Mouse (Mus musculus) gastrocnemius, adult 8-10 months (tissue): ENCODE measurements around the gene Clcf1. TPM values are rescaled to one million over a fixed set of nuclear protein-coding genes. Genes with fewer than 3 reads are reported as not detected.

Source experiments
- DNase-seq, 2 experiments: peaks; one replicate each; pipeline ENCODE4 v3.0.0; 2022; ENCODE audit warnings: low spot score in 2 of 2
- total RNA-seq, 4 experiments: library from RNA; stranded (reverse); gene quantifications; 2 replicates each; pipeline ENCODE4 v1.2.4; 2022

Gene Clcf1
- total RNA-seq, 4 experiments from 2014 or later: 0.20 to 0.43 (median 0.22) TPM; not detected in 1

DNA sequence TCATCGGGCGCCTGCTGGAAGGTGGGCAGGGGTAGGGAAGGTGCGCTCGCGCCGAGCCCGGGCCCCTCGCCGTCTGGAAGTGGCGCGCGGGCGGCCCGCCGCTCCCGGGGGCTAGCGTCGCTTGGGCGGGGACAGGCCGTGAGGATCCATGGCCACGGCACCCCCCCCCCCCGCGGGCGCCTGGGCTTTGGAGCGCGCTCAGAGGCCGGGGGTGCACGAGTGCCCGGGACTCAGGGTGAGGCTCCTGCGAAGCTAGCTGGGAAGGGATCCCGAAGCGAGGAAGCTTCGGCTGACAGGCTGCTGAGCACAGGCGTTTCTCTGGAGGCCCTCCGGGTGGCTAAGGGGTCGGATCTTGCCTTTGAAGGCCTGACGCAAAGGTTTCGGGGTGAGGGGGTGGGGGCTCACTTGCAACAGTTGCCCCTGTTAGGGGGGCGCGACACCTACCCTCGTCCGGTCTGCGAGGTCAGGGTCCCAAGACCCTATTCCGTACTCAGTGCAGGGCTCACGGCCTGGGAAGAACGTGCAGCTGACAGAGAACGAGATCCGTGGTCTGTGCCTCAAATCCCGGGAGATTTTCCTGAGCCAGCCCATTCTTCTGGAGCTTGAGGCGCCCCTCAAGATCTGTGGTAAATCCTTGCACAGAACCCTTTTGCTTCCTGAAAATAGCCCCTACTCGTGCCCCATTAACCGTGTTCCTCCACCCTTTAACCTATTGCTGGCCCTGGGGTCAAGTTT is 21.6 kb upstream of the Clcf1 start:
- DNase-seq: no peak

- DNase-seq: no peak
Measured at GRCm38 (mm10) chr19:4193129-4193528, 20.9 kb upstream of the Clcf1 start.

GRCm38 (mm10) chr19:4194021-4194724 is 19.9 kb upstream of the Clcf1 start:
- no peak for DNase-seq

- DNase-seq: no peak
Measured at GRCm38 (mm10) chr19:4194776-4195650, 19.0 kb upstream of the Clcf1 start.

DNA sequence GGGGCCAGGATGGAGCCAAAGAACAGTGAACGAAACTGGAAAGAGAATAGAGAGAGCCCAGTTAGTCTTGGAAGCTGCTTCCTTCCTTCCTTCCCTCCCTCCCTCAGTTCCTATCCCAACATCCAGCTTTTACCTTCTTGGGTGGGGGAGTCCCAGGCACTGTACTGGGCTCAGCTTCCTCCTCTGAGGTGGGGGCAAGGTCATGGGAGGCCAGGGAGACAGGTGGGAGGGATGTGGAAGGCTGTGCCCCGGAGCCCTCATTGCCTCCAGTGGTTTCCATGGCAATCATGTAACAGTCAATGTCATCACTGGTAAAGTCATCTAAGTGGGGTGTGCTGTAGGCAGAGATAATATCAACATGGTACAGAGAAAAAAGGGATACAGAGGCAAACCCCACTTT is 18.0 kb upstream of the Clcf1 start:
- DNase-seq: no peak

GRCm38 (mm10) chr19:4196548-4196947 is 17.5 kb upstream of the Clcf1 start:
- no peak for DNase-seq

DNA sequence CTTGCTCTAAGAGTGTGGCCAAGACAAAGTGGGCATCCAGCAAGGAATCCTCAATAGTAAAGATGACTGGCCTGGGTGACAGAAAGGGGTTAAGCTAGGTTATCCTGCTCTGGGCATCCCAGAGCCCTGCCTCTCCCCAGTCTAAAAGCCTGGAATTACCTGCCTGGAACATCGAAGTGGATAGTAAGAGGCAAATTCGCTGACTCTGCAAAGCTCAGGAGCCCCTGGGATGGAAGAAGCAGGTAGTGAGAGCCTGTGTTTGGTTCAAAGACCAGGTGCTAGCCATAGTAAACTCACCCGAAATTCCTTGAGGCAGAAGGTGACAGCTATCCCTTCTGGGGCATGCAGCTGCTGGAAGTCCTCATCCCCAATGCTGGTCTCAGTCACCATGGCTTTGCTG is 16.9 kb upstream of the Clcf1 start:
- DNase-seq: no peak

DNA sequence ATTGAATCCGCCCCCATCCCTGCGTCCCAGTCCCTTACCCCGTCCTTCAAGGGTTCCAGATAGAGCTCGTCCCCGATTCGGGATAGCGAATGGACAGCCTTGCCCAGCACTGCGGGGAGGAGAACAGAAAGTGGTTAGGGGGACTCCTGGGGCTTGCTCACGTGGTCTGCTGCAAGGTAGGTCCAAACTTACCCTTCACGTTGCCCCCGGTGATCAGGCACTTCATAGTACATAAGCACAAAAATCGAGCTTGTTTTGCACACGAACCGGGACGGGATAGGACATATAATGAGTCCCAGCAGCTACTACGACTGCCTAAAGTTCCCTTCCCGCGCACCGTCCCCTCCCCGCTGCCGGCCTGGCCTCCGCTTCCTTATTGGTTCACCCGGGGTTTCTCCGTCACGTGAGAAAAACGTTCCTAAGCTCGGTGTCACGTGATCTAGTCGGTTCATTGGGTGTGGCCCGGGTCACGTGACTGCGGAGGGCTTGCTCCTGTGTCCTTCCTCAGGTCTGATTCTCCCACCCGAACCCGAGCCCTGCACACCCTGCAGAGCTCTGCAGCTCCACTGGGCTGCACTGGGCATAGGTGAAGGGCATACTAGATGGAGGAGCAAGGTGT is 12.6 kb upstream of the Clcf1 start, which contains the start of gene Rad9a:
Gene Rad9a, minus strand, starts transcription at position 372 of the 619 bp plus-strand sequence.
- DNase-seq: peak; percentile 95

DNA sequence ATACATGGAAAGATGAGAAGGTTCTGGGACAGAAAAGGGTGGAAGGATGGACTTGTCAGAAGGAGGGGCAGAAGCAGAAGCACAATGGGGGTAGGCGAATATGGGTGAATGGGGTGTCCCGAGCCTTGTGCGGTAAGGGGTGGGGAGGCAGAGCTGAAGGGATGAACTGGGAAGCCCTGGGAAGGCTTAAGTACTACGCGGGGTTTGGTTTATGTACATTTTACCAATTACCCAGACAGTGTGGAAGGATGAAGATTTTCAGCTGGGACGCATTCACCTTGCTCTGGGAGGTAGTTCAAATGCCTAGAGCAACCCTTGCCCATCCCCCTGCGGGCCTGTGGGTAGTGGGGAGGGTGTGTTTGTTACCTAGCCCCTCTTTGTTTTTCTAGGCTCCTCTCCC is 11.9 kb upstream of the Clcf1 start:
- no peak for DNase-seq

DNA sequence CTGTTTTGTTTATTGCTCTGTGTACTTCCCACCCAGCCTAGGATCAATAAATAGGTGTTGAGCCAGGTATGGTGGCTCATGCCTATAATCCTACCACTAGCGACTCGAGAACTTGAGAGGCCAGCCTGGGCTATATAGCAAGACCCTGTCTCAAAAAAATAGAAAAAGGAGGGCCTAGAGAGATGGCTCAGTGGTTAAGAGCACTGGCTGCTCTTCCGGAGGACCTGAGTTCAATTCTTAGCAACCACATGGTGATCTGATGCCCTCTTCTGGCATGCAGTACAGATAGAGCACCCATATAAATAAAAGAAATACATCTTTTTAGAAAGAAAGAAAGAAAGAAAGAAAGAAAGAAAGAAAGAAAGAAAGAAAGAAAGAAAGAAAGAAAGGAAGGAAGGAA is 10.9 kb upstream of the Clcf1 start:
- DNase-seq: no peak

- DNase-seq: no peak
Measured at GRCm38 (mm10) chr19:4203604-4204326, 10.3 kb upstream of the Clcf1 start.

- DNase-seq: no peak
Measured at GRCm38 (mm10) chr19:4204889-4205288, 9.1 kb upstream of the Clcf1 start.

DNA sequence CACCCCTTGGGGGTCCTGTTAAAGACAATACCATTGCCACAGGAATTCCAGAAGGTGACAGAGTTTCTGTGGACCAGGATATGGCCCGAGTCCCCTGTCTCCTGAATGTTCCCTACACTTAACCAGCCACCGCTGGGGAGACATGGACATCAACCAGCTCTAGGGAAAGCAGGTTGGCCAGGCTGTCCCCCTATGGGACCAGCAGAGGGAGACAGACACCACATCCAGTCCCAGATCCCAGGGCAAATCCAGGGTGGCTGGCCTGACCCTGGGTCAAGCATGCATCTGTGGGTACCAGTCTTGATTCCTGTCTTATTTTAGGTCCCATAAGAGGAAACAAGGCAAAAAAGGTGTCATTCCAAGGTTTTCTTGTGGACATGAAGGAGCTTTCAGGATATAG is 7.1 kb upstream of the Clcf1 start:
- DNase-seq: peak; percentile 69

GRCm38 (mm10) chr19:4208563-4208962 is 5.5 kb upstream of the Clcf1 start:
- no peak for DNase-seq

- no peak for DNase-seq
Measured at GRCm38 (mm10) chr19:4211891-4212588, 2.0 kb upstream of the Clcf1 start.

GRCm38 (mm10) chr19:4213524-4213974 is 489 bp upstream of the Clcf1 start:
- no peak for DNase-seq

DNA sequence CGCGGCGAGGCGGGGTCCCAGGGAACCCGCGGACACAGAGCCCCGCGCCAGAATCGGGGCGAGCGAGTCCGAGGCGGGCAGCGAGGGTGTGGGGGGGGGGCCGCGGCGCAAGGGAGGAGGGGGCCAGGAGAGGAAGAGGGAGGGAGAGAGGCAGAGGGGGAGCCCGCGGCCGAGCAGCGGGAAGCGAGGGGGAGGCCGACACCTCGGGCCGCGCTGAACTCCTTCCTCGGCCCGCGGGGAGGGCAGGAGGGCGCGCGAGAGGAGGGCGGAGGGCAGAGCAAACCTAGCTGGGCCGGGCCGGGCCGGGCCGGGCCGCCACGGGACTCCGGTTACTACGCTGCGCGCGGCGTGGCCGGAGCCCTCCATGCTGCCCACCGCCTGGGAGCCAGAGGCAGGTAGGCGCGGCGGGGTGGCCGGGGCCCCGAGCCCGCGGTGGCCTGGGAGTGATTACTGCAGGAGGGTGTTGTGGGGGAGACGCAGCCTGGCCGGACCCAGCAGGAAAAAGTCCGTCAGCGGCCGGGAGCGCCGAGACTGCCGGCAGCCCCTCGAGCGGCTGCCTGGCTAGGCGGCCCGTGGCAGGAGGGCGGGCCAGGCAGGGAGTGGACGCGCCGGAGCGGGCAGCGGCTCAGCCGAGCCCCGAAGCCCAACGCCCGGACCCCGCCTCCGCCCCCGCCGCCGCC is 873 bp downstream of the Clcf1 start:
- DNase-seq: no peak

- DNase-seq: no peak
Measured at GRCm38 (mm10) chr19:4215451-4215840, 1.4 kb downstream of the Clcf1 start.

DNA sequence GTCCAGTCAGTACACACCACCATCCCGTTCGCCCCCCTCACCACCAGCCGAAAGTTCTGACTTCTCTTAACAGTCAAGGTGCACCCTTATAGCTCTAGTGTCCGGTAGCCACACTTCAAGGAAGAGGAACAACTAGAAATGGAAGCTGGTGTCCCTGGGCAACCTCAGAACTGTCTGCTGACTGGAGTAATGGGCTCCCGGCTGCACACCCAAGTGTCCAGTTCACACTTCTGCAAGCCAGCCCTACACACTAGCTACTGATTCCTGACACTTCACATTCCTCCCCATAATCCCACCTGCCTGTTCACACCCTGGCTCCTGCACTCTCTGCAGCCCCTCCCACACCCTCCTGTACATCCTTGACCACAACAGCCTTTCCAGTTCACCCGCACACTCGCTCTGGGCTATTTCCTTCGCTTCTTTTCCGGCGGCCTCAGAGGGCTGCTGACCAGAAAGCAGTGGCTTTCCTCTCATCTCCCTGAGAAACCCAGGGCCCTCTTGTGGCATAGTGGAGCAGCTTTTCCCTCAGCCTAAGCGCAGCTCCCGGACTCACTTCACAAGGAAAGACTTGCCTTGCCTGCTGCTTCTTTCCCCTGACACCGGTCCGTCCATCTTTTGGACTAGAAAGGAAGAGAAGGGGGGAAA is 2.1 kb downstream of the Clcf1 start:
- no peak for DNase-seq
